Mouse (Mus musculus) erythroblast, adult 5-6 weeks (primary cell): ENCODE data around the gene Slc36a4. TPM values are rescaled to one million over a fixed set of nuclear protein-coding genes. Genes with fewer than 3 reads are reported as not detected.

ENCODE experiments used
- ATAC-seq: replicated peaks from 2 replicates; pipeline ENCODE4 v1.8.0; 2016; ENCODE audit warnings: moderate number of reproducible peaks, mild to moderate bottlenecking, moderate TSS enrichment, inconsistent platforms; ENCODE audit not compliant: poor library complexity, low FRiP score, severe bottlenecking
- total RNA-seq, 2 experiments: library from RNA; stranded (forward) in 1 of 2; stranded (reverse) in 1 of 2; fragments of 150-400 nt in 1 of 2; fragments of 200-764, 138-1000 nt in 1 of 2; gene quantifications; 2 replicates each; pipeline versions ENCODE4 v1.2.3 to v1.2.4; 2015 to 2017; ENCODE audit warnings: low replicate concordance in 2 of 2

Gene Slc36a4
- total RNA-seq (2015; ENCODE audit: low replicate concordance), result 6.9 and 8.2 TPM in 2 replicates
- 2.1 and 3.1 TPM in 2 replicates for total RNA-seq (2017; ENCODE audit: low replicate concordance)

DNA sequence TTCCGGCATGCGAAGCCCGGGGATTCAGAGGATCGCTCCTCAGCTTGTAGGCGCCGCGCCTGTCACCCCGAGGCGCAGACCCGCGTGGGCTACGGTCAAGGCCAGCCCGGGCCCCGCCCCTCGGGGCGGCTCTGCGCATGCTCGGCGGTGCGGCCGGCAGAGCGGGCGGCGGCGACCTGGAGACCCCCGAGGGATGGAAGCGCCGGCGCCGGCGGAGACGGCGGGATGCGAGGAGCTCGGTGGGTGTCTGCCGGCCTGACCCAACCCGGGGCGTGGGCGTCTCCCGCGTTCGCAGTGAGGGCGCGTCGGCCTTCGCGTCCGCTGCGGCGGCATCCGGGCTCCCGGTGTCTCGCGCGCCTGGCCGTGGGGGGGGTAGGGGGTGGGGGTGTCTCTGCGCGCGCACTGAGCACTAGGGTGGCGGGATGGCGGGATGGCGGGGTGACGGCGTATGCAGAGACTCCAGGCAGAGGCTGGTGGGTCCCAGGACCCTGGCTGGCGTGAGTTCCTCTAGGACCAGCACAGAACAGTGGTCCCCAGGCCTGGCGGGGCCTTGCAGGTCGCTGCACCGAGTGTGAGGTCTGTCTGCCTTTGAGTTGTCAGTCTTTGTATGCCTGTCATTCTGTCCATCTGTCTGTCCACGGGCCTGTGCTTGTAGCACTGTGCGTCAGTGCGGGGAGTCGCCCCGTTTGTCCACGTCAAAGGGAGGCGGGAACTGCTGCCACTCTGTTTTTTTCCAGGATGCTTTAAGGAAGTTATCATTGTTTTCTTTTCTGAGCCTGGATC, at the start of gene Slc36a4:
Gene Slc36a4, plus strand, starts transcription at position 140 of the 783 bp plus-strand sequence.
- ATAC-seq, result no peak

- no peak for ATAC-seq
Observed at GRCm38 (mm10) chr9:15664606-15665005, 44.9 kb upstream of the Slc36a4 start.

- ATAC-seq, result no peak
Observed at GRCm38 (mm10) chr9:15669452-15669851, 40.1 kb upstream of the Slc36a4 start.

DNA sequence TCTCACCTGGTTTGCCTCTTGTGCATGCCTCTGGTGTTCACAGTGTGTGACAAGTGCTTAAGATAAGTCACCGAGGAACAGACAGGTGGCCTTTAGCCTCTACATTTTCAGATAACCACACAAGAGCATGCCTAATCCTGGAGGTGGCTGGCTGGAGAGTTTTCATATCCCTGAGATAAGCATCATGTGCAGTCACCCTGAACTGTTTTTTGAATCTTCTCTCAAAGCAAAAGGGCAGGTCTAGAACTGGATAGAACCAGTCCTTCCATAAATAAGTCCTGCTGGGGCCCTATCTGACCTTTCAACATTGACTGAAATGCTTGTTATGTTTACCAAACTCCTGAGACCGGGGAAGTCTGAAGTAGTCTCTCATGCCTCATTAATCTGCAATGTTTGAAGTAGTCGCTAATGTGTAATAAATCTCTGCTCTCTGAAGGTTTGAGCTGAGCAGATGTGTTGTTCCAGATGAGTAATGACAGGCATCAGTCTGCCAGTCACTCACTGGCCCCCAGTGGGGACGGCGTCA, 39.5 kb upstream of the Slc36a4 start:
- ATAC-seq, result no peak

- ATAC-seq, result no peak
Observed at GRCm38 (mm10) chr9:15672251-15672650, 37.3 kb upstream of the Slc36a4 start.

GRCm38 (mm10) chr9:15681855-15682466, 27.6 kb upstream of the Slc36a4 start:
- no peak for ATAC-seq

- ATAC-seq, result no peak
Observed at GRCm38 (mm10) chr9:15685215-15685614, 24.3 kb upstream of the Slc36a4 start.

GRCm38 (mm10) chr9:15687358-15687757, 22.2 kb upstream of the Slc36a4 start:
- no peak for ATAC-seq

GRCm38 (mm10) chr9:15693847-15694246, 15.7 kb upstream of the Slc36a4 start:
- ATAC-seq, result no peak

DNA sequence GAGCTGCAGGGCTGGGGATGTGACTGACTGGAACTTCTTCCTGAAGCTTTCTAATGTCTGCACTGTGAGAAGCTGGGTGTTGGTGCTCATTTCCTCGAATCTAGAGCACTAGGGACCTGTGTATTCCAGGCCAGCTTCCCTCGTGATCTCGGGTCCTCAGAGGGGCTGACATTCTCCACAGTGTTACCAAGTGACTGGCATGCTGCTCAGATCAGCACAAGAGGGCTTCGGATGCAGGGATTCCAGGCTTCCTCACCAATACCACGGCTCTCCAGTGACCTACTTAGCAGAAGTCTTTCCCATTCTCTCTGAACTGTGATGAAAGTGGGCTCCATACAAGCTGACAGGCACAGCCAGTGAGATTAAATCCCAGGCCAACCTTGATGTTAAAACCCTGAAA, 14.5 kb upstream of the Slc36a4 start:
- ATAC-seq, result no peak

DNA sequence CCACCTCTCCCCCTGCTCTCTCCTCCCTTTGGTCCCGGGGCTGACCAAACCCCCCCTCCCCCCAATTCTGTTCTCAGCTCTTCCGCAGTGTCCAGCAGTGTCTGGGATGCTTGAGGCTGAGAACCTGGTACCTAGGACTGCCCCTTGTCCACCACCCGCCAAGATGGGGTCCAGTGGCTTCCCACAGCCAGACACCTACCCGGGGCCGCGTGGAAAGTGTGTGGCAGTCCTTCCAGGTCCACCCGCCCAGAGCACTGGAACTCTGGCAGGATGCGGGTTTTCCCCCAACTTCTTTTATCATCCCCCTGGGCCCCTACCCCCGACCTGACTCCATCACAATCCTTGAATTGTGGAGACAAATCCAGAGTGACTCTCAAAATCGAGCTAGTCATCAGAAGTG, 3.8 kb upstream of the Slc36a4 start:
- ATAC-seq, result no peak

GRCm38 (mm10) chr9:15708979-15709598, 449 bp upstream of the Slc36a4 start:
- ATAC-seq, result no peak

DNA sequence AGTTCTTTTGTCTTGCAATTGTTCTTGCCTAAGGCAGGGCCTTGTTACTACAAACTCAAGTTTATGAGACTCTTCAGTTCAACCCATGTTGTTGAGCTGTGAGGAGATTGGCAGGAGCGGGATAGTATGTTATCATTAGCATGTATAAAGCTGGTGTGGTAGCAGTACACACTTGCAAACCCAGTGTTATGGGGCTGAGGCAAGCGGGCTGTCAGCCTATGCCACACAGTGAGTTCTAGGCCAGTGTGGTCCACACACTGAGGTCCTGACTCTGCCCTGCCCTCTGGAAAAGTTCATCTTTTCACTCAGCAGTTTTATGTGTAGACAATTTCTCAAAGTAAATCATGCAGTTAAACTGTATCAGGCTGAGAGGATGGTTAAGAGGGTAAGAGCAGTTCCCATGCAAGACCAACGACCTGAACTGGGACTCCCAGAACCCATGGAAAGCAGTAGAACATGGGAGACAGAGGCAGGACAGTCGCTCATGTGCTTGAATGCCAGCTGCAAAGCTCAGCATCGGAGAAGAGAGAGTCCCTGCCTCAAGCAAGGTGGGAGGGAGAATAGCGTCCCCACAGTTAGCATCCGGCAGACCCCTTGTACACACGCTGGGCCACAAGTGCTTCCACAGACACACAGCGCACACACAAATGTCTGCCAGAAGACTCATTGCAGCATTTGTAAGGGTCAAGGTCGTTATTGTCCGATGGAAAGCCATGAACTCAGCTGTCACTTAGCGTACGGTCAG, 1.5 kb downstream of the Slc36a4 start:
- ATAC-seq, result no peak

GRCm38 (mm10) chr9:15711676-15712075, 2.1 kb downstream of the Slc36a4 start:
- ATAC-seq, result no peak

GRCm38 (mm10) chr9:15714792-15715191, 5.3 kb downstream of the Slc36a4 start:
- no peak for ATAC-seq

- no peak for ATAC-seq
Observed at GRCm38 (mm10) chr9:15715193-15715989, 5.9 kb downstream of the Slc36a4 start.

DNA sequence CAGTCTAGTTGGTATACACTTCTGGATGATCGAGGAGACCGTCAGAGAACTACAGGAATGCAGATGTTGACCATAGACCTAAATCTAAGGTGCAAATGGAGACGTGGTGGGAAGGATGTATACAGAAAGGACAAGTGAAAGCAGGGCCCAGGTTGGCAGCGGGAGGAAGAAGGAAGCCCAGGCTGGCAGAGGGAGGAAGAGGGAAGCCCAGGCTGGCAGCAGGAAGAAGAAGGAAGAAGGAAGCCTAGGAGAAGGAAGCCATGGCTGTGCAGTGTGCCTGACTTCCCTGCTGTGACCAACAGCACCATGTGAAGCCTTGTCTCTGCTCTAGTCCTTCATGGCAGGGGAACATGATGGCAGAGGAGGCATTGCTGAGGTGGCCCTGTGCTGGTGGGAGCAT, 7.8 kb downstream of the Slc36a4 start:
- ATAC-seq, result no peak

- ATAC-seq, result no peak
Observed at GRCm38 (mm10) chr9:15718295-15718694, 8.8 kb downstream of the Slc36a4 start.

DNA sequence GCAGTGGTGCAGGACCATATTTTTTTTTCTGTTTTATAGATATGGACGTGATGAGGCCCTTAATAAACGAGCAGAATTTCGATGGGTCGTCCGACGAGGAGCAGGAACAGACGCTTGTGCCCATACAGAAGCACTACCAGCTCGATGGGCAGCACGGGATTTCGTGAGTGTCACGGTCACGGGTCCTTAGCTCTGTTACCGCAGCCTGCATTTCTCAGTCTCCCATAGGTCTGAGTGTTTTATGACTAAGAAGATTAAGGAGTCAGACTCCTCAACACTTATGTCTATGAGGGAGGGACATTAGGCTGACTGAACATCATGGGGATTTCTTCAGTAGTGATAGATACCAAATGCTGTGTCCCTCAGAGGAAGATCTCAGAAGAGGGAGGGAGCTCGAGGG, 10.1 kb downstream of the Slc36a4 start:
- ATAC-seq, result no peak
